Mouse (Mus musculus) cortical plate, adult 2 months (tissue): ENCODE data around the gene H2-Eb1.

ENCODE experiments used
- CTCF ChIP-seq: fragments of 200-500 bp; IDR thresholded peaks from 2 replicates; pipeline ENCODE4 v1.5.1; 2011; ENCODE audit warnings: mild to moderate bottlenecking, control low read depth, low read length; ENCODE audit not compliant: insufficient read depth; ENCODE audit errors: extremely low read depth
- POLR2A ChIP-seq: fragments of 200-500 bp; IDR thresholded peaks from 2 replicates; pipeline ENCODE4 v1.6.1; 2011; ENCODE audit warnings: mild to moderate bottlenecking, low read length, control low read depth; ENCODE audit not compliant: insufficient read depth; ENCODE audit errors: extremely low read depth

DNA sequence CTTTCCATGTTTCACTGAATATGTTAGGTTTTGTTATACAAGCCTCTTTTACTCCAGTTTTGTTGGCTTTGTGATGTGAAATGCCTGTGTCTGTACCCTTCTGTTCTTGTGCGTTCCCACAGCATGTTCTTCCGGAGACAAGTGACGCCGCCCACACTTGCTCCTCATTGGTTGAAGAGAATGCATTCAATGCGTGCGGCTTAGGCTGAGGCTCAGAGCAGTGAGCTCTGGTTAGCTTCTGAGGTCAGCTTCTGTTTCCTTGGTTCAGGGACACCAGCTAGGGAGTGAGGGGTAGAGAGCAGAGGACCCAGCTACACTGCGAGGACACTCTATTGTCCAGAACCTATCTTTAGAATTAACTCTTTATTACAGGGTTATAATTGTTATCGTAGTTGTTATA, 14.1 kb upstream of the H2-Eb1 start:
- TF ChIP-seq CTCF (no peak), POLR2A (no peak)
